Mouse (Mus musculus) macrophage (primary cell): ENCODE data around the gene Chrm1. TPM values are rescaled to one million over a fixed set of nuclear protein-coding genes. Genes with fewer than 3 reads are reported as not detected.

Source experiments
- H3K27ac ChIP-seq: fragments of 350-480 bp; formaldehyde crosslinking; 2 replicates; pipeline ENCODE4 v1.9.0; 2021
- H3K36me3 ChIP-seq: fragments of 350-480 bp; formaldehyde crosslinking; 2 replicates; pipeline ENCODE4 v1.9.0; 2021; ENCODE audit errors: inconsistent target
- H3K4me3 ChIP-seq: fragments of 350-480 bp; formaldehyde crosslinking; 2 replicates; pipeline ENCODE4 v1.9.0; 2021; ENCODE audit errors: inconsistent target
- H3K79me2 ChIP-seq: fragments of 350-480 bp; formaldehyde crosslinking; 2 replicates; pipeline ENCODE4 v1.9.0; 2021; ENCODE audit errors: inconsistent target
- WGBS: methylation state at CpG from one replicate; pipeline ENCODE4 v1.1.7; 2026; ENCODE audit warnings: inconsistent platforms; ENCODE audit not compliant: missing documents; 5-methylcytosine and 5-hydroxymethylcytosine counted together
- polyA plus RNA-seq: library from polyadenylated mRNA; stranded (reverse); fragments of 250-400 nt; gene quantifications from 3 replicates; pipeline ENCODE4 v1.2.4, GENCODE M21; 2018; ENCODE audit warnings: inconsistent platforms

Chrm1 gene
- polyA plus RNA-seq, 1 experiment from 2014 or later = not detected

DNA sequence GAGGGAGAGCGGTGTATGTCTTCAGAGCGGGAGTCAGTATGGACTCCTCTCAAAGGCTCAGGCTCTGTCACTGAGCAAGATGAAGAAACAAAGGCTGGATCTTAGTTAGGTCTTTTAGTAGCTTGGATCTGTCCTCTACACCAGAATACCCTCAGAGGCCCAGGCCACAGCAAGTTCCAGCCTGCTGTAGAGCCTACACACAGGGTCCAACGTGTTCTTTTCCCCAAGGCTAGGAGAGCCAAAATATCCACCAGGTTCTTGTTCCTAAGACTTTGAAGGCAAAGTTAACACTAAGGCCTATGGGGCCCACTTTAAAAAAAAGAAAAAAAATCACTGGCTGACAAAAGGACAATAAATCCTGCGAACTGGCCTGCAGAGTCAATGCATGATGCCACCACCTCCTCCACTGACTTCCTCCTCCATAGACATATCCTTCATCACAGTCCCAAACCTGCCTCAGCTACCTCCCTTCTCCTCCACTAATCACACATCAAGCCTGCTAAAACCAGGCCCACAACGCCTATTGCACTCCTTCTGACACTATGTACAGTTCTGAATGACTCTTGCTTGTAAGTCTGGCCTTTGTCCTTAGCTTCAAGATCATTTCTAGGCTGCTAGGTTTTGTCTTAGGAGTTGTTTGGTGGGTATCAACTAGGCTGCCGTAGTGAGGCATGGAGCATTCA lies 41.6 kb downstream of the Chrm1 start:
- WGBS = 89% methylated on average over 6 of the region's 6 CpGs
- H3K4me3 ChIP-seq = no peak overlapping the region
- peaks cover 14% of the 10 kb centered on the region for H3K79me2 ChIP-seq
- H3K36me3 ChIP-seq = peaks cover 29% of the 10 kb centered on the region
- H3K27ac ChIP-seq = no peak overlapping the region

DNA sequence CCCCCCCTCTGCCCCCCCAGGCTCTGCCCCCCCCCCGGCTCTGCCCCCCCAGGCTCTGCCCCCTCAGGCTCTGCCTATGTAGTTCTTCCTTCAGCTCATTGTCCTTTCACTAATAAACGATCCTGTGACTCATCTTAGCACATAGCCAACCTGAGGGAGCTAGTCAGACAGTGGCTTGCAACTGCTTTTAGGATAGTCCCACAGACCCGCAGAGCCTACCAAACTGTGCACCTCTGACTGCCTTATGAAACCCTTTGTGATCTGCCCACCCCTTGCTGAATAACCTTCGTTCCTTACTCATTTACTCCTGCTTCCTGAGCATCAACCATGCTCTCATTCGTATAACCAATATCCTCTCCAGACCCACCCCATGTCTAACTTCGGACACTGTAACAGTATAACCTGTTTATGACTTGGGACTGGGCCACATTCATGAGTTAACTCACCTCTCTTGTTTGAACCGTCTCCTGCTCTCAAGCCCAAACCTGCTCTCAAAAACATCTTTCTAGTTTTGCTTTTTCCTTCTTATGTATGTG lies 42.6 kb downstream of the Chrm1 start:
- Histone ChIP-seq H3K27ac (no peak overlapping the region), H3K4me3 (no peak overlapping the region), H3K36me3 (peaks cover 39% of the 10 kb centered on the region), H3K79me2 (peaks cover 24% of the 10 kb centered on the region)
- WGBS = 78% methylated on average over 7 of the region's 7 CpGs

DNA sequence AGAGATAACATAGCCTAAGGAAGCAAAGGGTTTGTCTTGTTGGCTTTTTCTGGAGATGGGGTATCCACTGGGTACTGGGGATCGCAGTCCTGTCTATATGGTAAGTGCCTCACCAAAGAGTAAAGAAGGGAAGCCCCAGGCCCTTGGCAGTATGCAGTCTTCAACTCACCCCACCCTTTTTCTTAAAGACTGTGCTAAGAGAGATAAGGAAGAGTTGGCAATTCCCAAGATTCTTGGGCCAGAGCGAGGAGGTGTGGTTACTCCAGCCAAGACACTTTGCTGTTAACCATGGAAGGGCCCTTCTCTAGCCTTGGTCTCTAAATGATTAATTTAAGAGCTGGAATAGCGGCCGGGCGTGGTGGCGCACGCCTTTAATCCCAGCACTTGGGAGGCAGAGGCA lies 43.3 kb downstream of the Chrm1 start:
- WGBS = 90% methylated on average over 4 of the region's 7 CpGs
- Histone ChIP-seq H3K27ac (no peak overlapping the region), H3K36me3 (peaks cover 44% of the 10 kb centered on the region)

DNA sequence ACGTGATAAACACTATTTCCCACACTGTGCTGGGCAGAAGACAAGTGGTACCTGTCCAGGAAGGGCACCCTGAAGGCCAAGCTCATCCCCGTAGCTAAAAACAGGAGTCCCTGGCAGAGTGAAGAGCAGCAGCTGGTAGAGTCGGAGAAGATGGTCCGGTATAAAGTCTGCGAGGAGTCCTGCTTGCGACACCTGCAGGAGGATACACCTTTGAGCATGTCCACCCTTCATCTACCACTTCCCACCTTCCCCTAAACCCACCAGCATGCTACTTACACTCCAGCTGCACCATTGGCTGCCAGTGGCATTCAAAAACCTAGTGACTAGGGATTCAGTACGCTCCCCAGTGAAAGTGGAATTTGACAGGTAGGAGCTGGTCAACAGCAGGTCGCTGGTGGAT lies 45.4 kb downstream of the Chrm1 start:
- no peak overlapping the region for H3K4me3 ChIP-seq
- peaks cover 44% of the 10 kb centered on the region for H3K36me3 ChIP-seq
- WGBS = 91% methylated on average over 8 of the region's 8 CpGs
- H3K79me2 ChIP-seq = peaks cover 50% of the 10 kb centered on the region
- no peak overlapping the region for H3K27ac ChIP-seq

More for the DNA sequence above, 43.3 kb downstream of the Chrm1 start:
- H3K4me3 ChIP-seq = no peak overlapping the region
- H3K79me2 ChIP-seq = peaks cover 32% of the 10 kb centered on the region

DNA sequence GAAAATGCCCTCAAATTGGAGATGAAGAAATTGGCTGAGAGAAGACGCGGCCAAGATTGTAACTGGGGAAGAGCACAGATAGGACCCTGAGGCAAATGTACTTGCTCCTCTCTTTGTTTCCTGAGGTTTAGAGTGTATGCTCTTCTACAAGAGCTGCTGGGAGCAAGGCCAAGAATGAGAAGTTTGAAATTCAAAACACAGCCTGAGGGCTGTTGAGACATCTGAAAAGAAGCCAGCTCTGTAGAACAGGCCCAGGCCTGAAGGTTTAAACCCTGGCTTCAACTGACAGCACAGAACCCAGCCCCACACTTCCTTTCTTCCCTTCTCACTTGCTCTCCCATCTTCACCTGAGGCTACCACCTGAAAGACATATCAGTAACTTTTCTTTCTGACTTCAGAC lies 46.5 kb downstream of the Chrm1 start:
- 0 out of 2 replicates have a peak overlapping the region, but pooled peaks have one; percentile 86 for H3K4me3 ChIP-seq
- peaks cover 44% of the 10 kb centered on the region for H3K36me3 ChIP-seq
- peaks cover 50% of the 10 kb centered on the region for H3K79me2 ChIP-seq
- 89% methylated on average over 2 of the region's 2 CpGs for WGBS
- H3K27ac ChIP-seq = no peak overlapping the region

DNA sequence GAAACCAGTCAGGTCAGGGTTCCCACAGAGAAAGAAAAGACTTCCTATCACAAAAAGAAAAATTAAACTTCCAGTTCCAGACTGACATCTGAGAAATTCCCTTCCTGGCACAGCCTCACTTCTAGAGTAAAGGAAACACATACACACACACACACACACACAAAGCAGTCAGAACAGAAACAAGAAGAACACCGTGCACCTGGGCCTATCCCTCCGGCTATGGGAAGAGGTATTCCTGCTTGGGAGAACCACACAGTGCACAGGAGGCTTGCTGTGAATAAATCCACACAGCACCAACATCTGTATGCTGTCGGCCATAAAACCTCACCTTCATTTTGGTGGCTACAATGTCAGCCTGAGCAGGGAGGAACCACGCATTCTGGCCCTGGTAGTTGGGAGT lies 47.9 kb downstream of the Chrm1 start:
- Histone ChIP-seq H3K79me2 (peaks cover 50% of the 10 kb centered on the region), H3K4me3 (peak overlapping the region; percentile 86), H3K36me3 (peaks cover 44% of the 10 kb centered on the region), H3K27ac (peak overlapping the region; percentile 96)
- WGBS = 39% methylated on average over 4 of the region's 4 CpGs

DNA sequence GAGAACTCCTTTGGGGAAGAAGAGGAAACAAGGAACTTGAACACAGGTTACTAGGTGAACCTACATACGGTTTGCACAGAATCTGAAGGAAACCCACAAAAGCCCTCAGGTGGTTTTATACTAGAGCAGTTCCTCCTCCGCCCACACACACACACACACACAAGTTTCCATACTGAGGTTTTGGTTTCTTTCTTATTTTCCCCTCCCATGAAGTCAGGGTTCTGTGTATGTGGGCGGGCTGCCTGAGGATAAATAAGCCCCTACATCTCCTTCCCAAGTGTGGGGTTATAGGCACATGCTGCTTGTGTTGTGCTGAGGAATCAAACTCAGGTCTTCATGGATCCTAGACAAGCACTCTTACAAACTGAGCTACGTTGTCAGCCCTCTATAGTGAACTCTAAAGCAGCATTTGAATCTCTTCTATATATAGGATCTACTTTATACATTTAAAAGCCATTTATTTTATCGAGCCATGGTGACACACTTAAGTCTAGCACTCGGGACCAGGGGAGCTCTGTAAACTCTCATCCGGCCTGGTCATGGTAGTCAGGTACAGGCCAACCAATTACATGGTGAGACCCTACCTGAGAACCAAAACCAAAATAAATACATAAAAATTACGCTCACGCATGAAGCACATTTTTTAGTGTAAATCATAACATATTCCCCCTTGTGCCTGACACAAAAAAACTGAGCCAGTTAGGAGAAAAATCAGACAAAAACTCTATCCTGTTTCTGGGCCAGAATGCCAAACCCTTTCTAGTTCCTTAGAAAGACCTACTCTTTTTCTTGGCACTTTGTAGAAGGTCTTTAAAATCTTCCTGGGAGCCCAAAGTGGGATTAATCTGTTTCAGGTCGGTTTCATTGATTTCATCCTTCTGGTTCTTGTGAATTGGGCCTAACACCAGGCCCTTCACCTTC lies 48.6 kb downstream of the Chrm1 start:
- H3K4me3 ChIP-seq = peak overlapping the region; percentile 86
- peak overlapping the region; percentile 96 for H3K27ac ChIP-seq
- H3K36me3 ChIP-seq = peaks cover 44% of the 10 kb centered on the region
- H3K79me2 ChIP-seq = peaks cover 50% of the 10 kb centered on the region
- 24% methylated on average over 10 of the region's 10 CpGs for WGBS

DNA sequence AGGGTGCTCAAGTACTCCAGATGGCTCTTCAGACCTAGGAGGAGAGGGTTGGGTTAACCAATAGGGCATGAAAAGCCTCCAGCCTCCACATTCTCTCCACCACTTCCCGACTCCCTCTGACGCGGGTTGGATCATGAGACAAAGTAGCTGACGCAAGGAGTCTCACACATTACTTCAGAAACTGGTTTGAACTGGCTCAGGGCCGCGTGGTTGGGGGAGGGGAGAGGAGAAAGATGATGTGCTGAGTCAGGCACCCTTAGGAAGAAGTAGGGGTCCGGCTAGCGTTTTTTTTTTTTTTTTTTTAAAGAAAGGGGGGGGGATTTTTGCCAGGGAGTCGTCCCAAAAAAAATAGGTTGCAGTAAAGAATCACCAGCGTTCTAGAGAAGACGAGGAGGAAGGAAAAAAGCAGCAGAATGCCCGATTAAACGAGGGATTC lies 49.3 kb downstream of the Chrm1 start:
- H3K4me3 ChIP-seq = peak overlapping the region; percentile 86
- 0% methylated on average over 13 of the region's 13 CpGs for WGBS
- H3K27ac ChIP-seq = peak overlapping the region; percentile 96
- peaks cover 50% of the 10 kb centered on the region for H3K79me2 ChIP-seq
- H3K36me3 ChIP-seq = peaks cover 38% of the 10 kb centered on the region

DNA sequence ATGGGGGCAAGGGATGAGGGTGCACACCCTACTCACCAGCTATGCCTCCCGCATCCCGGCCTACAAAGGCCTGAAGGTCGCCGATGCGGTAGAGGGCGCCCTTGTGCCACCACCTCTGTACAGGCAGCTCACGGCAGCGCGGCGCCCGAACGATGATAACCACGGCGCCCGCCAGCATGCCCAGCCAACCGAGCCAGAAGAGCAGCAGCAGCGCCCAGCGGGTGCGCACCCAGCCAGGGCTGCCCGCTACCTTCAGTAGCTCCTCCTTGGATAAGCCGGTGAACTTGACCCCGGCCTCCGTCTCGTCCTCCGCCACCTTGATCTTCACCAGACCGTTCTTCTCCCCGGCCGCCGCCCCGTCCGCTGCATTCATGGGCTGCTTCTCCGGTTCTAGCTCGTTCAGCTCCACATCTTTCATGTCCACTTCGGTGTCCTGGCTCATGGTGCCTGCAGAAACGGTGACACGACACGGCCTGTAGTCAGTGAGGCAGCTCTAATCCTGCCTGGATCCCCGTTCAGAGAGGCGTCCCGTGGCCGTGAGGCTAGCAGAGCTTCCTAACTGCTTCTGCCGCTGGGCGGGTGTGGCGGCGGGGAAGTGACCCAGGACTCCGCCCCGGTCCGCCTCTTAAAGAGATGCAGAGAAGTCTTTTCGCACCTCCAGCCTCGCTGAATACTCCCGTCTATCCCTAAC lies 49.9 kb downstream of the Chrm1 start:
- under 1% methylated on average over 51 of the region's 51 CpGs for WGBS
- peak overlapping the region; percentile 86 for H3K4me3 ChIP-seq

DNA sequence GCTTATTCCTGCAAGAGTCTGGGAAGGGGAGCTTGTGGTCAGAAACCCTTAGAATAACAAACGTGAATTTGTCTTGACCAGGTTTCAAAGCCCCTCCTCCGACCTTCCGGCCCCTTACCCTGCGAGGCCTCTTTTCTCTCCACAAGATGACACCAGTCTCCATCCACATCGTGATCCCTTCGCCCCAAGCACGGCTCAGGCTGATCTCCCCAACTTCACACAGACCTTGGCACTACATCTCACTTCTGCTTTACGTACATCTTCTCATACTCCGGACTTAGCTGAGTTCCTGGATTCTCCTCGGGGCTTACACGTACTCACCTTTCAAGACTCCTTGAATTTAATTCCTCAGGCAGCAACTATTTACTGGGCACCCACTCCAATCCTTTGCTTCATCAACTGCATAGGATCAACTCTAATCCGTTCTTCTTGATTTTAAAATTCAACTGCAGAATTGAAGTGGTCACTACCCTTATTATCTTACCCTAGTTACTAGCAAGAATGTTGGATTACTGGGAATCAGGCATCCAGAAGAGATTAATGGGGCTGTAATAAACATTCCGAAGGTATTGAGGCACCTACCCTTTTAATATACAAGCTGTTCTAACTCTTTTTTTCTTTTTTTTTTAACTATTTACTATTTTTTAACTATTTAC lies 50.5 kb downstream of the Chrm1 start:
- Histone ChIP-seq H3K79me2 (peaks cover 46% of the 10 kb centered on the region), H3K4me3 (peak overlapping the region; percentile 86), H3K36me3 (peaks cover 25% of the 10 kb centered on the region), H3K27ac (peak overlapping the region; percentile 96)
- WGBS = 10% methylated on average over 13 of the region's 13 CpGs

More for the DNA sequence above, 49.9 kb downstream of the Chrm1 start:
- Histone ChIP-seq H3K36me3 (peaks cover 32% of the 10 kb centered on the region), H3K27ac (peak overlapping the region; percentile 96), H3K79me2 (peaks cover 50% of the 10 kb centered on the region)

DNA sequence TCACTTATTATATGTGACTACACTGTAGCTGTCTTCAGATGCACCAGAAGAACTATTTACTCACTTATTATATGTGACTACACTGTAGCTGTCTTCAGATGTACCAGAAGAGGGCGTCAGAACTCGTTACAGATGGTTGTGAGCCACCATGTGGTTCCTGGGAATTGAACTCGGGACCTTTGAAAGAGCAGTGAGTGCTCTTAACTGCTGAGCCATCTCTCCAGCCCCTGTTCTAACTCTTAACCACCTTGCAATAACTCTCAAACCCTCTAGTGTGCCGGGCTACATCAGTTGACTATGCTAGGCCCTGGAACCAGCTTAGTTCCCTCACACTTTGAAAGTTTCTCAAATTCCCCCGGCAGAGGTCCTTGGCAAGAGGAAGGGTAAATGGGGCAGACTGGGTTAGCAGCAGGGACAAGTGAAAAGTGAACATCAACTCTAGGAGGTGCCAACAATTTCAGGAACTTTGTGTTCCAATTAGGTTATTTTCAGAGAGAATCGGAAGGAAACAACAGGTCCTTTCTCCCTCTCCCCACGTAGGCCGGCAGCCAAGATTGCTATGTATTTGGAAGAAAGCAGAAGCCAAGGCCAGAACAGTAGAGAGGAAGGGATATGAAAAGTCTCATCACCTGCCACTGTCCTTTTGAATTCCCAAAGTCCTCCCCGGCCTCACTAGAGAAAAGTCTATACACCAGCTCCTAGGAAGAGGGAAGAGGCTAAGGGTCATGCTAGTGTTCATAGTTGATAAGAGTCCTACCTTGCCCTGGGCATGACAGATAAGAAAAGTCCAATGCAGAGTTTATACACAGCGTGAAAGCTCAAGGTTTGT lies 51.3 kb downstream of the Chrm1 start:
- WGBS = 71% methylated on average over 9 of the region's 10 CpGs
- Histone ChIP-seq H3K4me3 (no peak overlapping the region), H3K79me2 (peaks cover 39% of the 10 kb centered on the region), H3K36me3 (peaks cover 18% of the 10 kb centered on the region), H3K27ac (peak overlapping the region; percentile 96)

DNA sequence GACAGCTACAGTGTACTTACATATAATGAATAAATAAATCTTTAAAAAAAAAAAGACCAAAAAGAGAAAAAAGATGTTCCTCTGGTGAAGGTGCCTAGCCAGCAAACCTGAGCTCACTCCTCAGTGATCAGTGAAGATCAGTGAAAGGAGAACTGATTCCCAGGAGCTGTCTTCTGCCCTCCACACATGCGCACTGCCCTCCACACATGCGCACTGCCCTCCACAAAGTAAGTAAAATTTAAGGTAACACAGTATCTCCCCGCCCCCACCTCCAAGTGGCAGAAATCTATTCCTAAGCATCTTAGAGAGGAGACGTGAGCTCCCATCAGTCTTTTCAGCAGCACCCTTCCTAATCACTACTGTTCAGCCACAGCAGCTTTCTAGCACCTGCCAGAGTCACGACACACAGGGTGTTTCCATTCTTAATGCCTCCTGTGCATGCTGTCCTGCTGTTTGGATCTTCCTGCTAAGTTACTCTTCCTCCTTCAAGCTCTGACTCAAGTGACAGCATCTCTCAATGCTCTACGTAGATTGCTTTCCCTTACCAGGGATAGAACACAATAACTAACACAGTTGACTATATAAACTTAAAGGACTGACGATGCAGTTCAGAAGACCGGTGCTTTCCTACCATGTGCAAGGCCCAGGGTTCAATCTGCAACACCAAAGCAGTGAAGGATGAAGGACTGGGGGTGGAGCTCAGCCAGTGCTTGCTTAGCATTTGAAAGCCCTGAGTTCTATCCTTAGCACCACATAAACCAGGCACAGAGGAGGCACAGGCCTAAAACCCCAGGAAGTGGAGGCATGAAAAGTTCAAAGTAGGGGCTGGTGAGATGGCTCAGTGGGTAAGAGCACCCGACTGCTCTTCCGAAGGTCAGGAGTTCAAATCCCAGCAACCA lies 52.5 kb downstream of the Chrm1 start:
- no peak overlapping the region for H3K27ac ChIP-seq
- no peak overlapping the region for H3K4me3 ChIP-seq
- WGBS = 94% methylated on average over 8 of the region's 10 CpGs
- H3K36me3 ChIP-seq = peaks cover 5% of the 10 kb centered on the region; the same call in 1 of the 2 replicates
- H3K79me2 ChIP-seq = peaks cover 38% of the 10 kb centered on the region
